Mouse (Mus musculus) adrenal gland, adult (tissue): ENCODE data around the gene Wnt7b.

Experiments used
- DNase-seq, 2 experiments: peaks; one replicate each; pipeline ENCODE4 v3.0.0; 2022 to 2023; ENCODE audit warnings: low spot score in 1 of 2; ENCODE audit not compliant: inconsistent age in 2 of 2

Gene Wnt7b

DNA sequence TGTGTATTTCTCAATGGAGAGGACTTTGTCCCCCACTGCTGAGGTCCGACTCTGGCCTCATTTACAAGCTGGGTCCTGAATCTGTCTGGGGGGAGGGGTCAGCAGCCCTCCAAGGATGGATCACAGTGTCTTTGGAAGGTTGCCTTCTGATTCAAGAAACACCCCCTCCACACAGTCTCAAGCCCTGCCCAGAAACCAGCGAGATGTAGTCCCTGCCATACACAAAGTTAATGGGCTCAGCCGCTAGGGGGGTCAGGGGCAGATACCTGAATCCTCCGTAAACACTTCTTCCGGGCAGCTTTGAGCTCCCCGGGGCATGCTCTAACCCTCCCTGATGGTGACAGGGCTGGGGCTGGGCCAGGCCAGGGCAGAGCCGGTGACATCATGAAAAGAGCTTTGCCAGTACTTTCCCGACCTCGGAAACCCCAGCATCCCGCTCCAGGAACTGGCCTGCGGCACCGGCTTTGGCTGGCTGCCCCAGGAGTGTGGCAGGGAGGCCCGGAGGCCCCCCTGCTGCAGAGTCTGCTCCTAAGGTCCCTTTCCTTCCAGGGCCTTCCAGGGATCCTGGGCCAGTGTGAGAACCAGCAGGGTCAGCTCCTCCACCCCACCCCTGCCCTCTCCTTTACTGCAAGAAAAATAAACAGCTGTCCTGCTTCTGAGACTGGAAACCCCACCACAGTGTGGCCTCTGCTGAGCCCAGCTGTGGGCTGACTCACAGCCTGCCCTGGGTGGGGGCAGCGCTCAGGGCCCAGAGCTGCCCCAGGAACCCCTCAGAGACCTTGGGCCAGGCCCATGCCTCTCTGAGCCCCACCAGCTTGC is 58.9 kb downstream of the Wnt7b start:
- DNase-seq, result peak; percentile 84 to 91

- no peak for DNase-seq
Measured at GRCm38 (mm10) chr15:85519438-85519837, 62.8 kb downstream of the Wnt7b start.

DNA sequence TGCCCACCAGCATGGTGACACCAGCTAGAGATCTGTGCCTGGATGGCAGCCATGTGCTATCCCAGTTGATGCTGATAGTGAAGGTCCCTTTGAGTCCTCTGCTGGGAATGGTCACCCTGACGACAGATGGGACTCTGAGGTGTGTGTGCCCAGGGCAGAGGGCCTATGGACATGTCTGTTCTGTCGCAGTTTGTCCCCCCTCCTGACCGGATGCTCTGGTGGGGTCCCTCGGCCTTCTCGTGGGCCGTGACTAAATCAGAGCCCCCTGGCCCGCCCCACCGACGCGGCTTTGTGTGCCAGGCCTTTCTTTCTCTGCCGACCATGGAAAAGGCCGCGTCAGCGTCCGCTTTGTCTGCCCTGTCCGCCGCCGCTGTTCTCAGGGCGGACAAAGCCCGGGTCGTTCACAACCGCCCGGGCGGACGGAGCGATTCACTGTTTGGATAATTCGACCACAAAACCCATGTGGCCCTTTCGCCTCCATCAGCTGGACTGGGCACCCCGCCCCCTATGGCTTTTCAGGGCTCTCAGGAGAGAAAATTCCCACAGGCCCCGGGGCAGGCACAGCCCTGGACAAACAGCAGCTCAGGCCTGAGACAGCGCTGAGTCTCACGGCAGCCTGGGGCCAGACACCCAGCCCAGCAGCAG is 74.8 kb downstream of the Wnt7b start:
- no peak for DNase-seq

DNA sequence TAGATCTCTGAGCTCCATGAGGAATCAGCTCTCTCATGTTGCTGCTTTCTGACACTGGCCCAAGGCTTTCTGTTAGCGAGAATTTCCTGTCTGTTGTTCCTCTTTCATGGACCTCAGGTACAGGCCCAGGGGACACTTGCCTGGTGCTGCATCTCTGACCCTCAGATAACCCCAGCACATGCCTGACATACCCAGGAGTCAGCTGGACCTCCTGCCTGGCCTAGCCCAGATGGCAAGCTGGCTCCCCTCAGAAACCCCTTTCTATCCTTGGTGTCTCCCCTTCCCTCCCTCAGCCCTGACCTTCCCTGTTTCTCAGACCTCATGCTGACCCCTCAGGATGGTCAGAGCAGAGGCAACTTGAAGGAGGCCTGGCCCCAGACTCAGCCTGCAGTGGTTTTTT is 75.6 kb downstream of the Wnt7b start:
- no peak for DNase-seq

DNA sequence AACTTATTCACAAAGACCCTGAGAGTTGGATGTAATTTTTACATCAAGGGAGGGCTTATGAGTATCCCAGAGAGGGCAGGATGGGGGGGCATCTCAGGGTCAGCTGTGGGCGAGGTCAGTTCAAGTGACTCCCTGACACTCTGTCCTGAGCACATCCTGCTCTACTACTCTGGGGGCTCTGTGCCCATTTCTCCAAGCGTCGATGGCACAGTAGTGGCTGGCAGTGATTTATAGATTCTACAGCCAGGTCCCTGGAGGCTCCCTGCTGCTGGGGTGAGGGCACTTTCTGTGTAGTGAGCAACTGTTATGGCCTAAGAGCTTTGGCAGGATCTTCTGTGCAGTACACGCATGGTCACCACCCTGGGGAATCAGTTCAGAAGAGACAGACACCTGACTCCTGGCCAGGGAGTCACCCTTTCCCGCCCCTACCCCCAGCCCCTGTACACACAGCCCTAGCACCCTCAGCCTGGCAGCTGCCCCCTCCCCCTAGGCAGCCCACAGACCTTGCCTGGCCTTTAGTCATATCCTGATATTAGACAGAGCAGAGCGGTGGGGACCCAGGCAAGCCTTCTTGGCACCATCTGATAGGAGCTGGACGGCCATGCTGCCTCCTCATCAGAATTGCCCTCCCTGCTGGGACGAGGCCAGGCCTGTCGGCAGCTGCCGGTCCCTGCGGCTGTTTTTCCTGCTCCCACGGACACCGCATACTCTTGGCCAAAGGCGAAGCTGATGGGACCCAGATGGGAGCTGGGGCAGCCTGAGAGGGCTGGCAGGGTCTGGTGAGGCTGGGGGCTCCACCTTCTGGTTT is 77.0 kb downstream of the Wnt7b start:
- DNase-seq, result peak; percentile 18 to 67

GRCm38 (mm10) chr15:85503127-85503526 is 79.1 kb downstream of the Wnt7b start, which contains the start of gene 7530416G11Rik:
7530416G11Rik (minus strand) TSS chr15:85503227.
- DNase-seq, result no peak

DNA sequence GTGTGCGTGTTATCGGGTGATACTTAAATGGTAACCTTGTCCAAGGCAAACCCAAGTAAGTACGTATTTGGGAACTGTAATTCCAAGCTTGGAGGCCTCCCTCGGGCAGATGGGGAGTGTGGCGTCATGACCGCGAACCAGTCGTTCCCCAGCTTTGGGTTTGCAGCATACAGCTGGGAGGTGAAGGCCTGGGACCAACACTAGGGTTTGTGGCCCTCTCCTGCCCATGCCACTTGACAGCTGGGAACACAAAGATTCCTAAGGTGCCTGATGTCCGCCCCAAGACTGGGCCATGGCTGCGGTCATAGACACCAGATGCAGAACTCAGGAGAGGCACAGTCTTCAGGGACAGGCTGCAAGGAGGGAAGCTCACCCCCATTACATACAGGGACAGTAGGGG is 82.0 kb downstream of the Wnt7b start:
- DNase-seq, result no peak

GRCm38 (mm10) chr15:85497981-85498475 is 84.2 kb downstream of the Wnt7b start:
- DNase-seq, result no peak

GRCm38 (mm10) chr15:85497548-85497947 is 84.7 kb downstream of the Wnt7b start:
- DNase-seq, result no peak

DNA sequence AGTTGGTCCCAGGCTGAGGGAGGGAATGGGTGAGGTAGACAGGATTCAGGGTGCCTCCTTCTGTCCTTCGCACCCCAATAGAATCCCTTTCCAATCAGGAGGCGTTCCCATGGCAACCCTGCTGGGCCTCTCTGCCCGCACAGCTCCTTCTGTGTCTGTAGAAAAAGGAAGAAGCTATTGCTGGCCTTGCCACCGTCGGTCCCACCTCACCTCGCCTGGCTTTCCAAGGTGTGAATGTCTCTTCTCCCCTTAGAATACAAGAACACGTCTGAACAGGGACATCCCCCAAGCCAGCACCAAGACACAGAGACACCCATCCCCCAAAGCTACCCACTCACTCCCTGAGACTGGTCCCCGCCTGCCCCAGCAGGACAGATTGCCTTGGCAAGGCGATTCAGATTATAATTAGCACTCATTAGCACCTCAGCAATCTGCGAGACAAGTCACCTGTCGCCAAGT is 88.1 kb downstream of the Wnt7b start:
- DNase-seq, result no peak

DNA sequence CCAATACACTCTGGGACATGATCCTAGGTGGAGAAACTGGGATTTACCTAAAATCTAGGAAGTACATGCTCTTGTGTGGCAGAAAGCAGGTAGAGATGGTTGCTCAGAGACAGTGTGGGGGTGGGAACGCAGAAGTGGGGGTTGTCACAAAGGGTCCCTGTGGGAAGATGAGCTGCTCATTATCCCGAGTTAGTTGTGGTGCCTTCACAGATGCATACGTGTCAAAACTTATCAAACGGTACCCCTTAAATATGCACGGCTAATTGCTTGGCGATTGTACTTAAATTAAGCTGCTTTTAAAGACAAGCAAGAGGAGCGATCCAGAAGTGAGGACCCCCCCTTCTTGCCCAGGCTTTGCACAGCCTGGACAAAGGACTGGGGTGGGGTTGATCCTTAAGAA is 92.5 kb downstream of the Wnt7b start:
- DNase-seq, result no peak

- DNase-seq, result no peak
Measured at GRCm38 (mm10) chr15:85488900-85489299, 93.4 kb downstream of the Wnt7b start.
